Mouse (Mus musculus): ENCODE results near the gene Zfp385a. TPM values are rescaled to one million over a fixed set of nuclear protein-coding genes. Genes with fewer than 3 reads are reported as not detected.

Gene Zfp385a
- polyA plus RNA-seq, 1 experiment from 2014 or later: 9.0 TPM

DNA sequence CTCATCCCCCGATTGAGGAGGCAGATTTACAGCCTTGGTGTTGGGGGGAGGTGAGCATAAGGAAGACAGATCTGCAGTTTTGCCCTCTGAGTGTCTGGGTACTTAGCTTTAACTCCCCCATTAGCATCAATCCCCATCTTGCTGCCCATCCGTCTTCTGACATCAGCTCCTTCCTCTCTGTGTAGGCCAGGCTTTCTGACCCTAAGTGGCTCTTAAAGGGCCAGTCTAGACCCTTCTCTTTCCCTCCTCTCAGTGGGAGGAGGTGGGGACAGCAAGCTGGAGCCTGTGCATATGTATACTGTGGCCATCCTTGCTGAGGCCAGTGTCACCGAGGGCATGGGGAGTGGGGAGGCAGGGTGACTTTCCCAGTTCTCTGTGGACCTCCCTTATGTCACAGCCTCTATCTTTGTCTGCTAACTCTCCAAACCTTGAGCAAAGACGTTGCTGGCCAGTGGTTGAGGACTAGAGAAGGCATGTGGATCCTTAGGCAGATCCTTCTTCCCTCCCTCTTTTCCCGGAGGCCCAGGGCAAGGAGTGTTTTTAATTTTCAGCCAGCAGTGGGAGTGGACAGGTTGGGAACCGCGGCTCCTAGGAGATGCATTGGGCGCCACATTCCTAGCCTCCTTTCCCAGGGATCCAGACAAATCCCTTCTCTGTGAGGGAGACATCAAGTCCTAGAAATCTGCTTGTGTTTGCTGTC, 35.8 kb downstream of the Zfp385a start:
- Histone ChIP-seq H3K9ac (peak overlapping the region; percentile 57), H3K4me3 (peak overlapping the region; percentile 48), H3K27ac (peak overlapping the region; percentile 96), H3K9me3 (no peaks in the 10 kb centered on the region), H3K4me1 (peaks cover 82% of the 10 kb centered on the region), H3K4me2 (peak overlapping the region; percentile 73), H3K36me3 (no peaks in the 10 kb centered on the region), H3K27me3 (peaks cover 3% of the 10 kb centered on the region; the same call in 1 of the 2 replicates)
- 4% methylated on average over 8 of the region's 8 CpGs for WGBS
- ATAC-seq (ENCODE audit: borderline replicate concordance, extremely low read depth, low FRiP score, low TSS enrichment): no peak

GRCm38 (mm10) chr15:103302341-103303021, 37.4 kb downstream of the Zfp385a start:
- Histone ChIP-seq H3K36me3 (no peaks in the 10 kb centered on the region), H3K27me3 (no peaks in the 10 kb centered on the region), H3K9ac (no peak overlapping the region), H3K9me3 (no peaks in the 10 kb centered on the region), H3K4me1 (peaks cover 84% of the 10 kb centered on the region), H3K27ac (peak overlapping the region; percentile 57), H3K4me3 (no peak overlapping the region), H3K4me2 (no peak overlapping the region)
- no peak for ATAC-seq (ENCODE audit: borderline replicate concordance, extremely low read depth, low FRiP score, low TSS enrichment)
- 34% methylated on average over 6 of the region's 6 CpGs for WGBS

DNA sequence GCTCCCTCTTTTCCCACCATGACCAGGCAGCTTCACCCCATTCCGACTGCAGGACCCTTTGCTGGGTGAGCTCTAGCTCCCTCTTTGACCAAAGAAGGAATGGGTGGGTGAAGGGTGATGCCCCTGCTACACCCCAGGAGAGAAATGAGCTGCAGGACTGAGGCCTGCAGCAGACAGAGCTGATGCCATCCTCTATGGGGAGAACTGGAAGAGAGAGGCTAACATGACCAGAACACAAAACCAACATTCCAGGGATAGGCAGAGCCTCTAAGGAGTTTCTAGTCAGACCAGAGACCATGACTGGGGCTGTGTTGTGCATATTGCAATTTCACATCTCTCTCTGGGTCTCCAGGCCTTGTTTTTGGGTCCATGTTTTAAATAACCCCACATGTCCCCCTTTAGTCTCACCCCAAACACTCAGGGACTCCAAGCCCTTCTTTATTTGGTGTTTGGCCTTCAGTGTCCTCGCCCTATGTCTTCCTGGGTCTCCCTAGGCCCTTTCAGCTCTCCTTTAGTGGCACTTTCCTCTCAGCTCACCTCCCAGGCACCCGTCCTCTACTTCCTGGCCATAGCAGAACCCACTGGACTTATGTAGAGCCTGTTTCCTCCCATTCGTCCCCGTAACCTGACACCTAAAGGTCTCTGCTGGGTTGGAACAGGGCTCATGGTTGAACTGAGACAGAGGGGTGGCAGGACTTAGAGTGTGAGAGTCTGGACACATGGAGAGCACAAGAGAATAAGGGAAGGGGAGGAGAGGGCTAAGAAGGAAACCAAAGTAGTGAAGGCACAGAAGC, 38.1 kb downstream of the Zfp385a start:
- Histone ChIP-seq H3K9ac (no peak overlapping the region), H3K27me3 (no peaks in the 10 kb centered on the region), H3K27ac (peak overlapping the region; percentile 57), H3K4me1 (peaks cover 81% of the 10 kb centered on the region), H3K4me2 (no peak overlapping the region), H3K36me3 (0 out of 2 replicates have a peak, but pooled peaks cover 3% of the 10 kb centered on the region), H3K4me3 (no peak overlapping the region), H3K9me3 (no peaks in the 10 kb centered on the region)
- WGBS: 27% methylated on average over 5 of the region's 5 CpGs
- ATAC-seq (ENCODE audit: borderline replicate concordance, extremely low read depth, low FRiP score, low TSS enrichment): no peak

- Histone ChIP-seq H3K27me3 (no peaks in the 10 kb centered on the region), H3K4me3 (no peak overlapping the region), H3K36me3 (0 out of 2 replicates have a peak, but pooled peaks cover 7% of the 10 kb centered on the region), H3K4me1 (peaks cover 82% of the 10 kb centered on the region), H3K9me3 (no peaks in the 10 kb centered on the region), H3K4me2 (no peak overlapping the region), H3K27ac (peak overlapping the region; percentile 93), H3K9ac (no peak overlapping the region)
- ATAC-seq (ENCODE audit: borderline replicate concordance, extremely low read depth, low FRiP score, low TSS enrichment): no peak
- 42% methylated on average over 2 of the region's 2 CpGs for WGBS
Measured at GRCm38 (mm10) chr15:103301046-103301445, 38.8 kb downstream of the Zfp385a start.

GRCm38 (mm10) chr15:103300560-103300959, 39.3 kb downstream of the Zfp385a start:
- no peak for ATAC-seq (ENCODE audit: borderline replicate concordance, extremely low read depth, low FRiP score, low TSS enrichment)
- H3K4me2 ChIP-seq: peak overlapping the region; percentile 28; the same call in 1 of the 2 replicates
- 21% methylated on average over 2 of the region's 2 CpGs for WGBS
- H3K4me3 ChIP-seq: no peak overlapping the region
- H3K9ac ChIP-seq: 0 out of 2 replicates have a peak overlapping the region, but pooled peaks have one; percentile 3
- no peaks in the 10 kb centered on the region for H3K9me3 ChIP-seq
- peak overlapping the region; percentile 93 for H3K27ac ChIP-seq
- peaks cover 82% of the 10 kb centered on the region for H3K4me1 ChIP-seq
- H3K27me3 ChIP-seq: no peaks in the 10 kb centered on the region
- H3K36me3 ChIP-seq: 0 out of 2 replicates have a peak, but pooled peaks cover 7% of the 10 kb centered on the region

DNA sequence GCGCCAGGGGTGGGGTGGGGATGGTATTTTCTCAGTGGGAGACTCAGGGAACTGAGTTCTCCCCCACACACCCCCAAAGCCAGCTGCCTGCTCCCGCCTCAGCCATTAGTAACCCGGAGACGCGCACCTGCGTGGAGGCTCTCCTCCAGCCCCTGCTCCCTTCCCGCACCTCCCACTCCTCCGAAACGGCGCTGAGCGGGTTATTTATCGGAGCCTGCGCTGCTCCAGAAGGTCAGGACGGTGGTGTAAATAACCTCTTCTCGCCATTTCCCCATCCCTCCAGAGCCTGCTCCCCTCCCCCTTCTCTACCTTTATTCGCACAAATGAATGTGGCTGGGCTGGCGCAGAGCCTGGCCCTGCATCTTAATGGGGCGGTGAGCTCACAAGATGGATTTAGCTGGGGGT, 39.8 kb downstream of the Zfp385a start:
- Histone ChIP-seq H3K27me3 (no peaks in the 10 kb centered on the region), H3K36me3 (peaks cover 7% of the 10 kb centered on the region; the same call in 1 of the 2 replicates), H3K27ac (peak overlapping the region; percentile 93), H3K9me3 (no peaks in the 10 kb centered on the region), H3K4me3 (no peak overlapping the region), H3K9ac (0 out of 2 replicates have a peak overlapping the region, but pooled peaks have one; percentile 3), H3K4me2 (peak overlapping the region; percentile 28), H3K4me1 (peaks cover 86% of the 10 kb centered on the region)
- WGBS: 14% methylated on average over 18 of the region's 18 CpGs
- no peak for ATAC-seq (ENCODE audit: borderline replicate concordance, extremely low read depth, low FRiP score, low TSS enrichment)

DNA sequence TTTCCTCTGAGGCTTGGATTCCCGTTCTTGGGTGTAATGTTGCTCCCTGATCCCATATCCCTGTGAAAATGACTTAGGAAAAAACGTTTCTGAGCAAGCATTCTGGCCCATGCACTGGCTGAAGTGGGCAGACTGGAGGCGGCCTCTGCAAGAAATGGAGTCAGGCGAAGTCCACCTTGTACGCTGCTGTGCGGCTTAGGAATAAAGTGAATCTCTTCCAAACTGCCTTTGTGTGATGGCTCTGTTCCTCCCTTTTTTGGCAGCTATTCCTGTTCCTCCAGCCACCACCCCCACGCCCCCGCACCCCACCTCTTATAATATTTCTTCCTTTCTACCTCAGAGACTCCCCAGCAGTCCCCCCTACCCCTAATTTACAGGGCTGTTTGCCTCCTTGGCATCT, 40.2 kb downstream of the Zfp385a start:
- WGBS: 43% methylated on average over 8 of the region's 8 CpGs

GRCm38 (mm10) chr15:103298861-103299616, 40.9 kb downstream of the Zfp385a start:
- 47% methylated on average over 5 of the region's 5 CpGs for WGBS
- Histone ChIP-seq H3K27me3 (no peaks in the 10 kb centered on the region), H3K9me3 (no peaks in the 10 kb centered on the region), H3K36me3 (peaks cover 11% of the 10 kb centered on the region), H3K9ac (no peak overlapping the region), H3K4me2 (no peak overlapping the region), H3K27ac (peak overlapping the region; percentile 93), H3K4me3 (no peak overlapping the region), H3K4me1 (peaks cover 79% of the 10 kb centered on the region)
- peak; percentile 72 for ATAC-seq (ENCODE audit: borderline replicate concordance, extremely low read depth, low FRiP score, low TSS enrichment)

More for the DNA sequence above, 40.2 kb downstream of the Zfp385a start:
- H3K9ac ChIP-seq: no peak overlapping the region
- no peaks in the 10 kb centered on the region for H3K9me3 ChIP-seq
- H3K4me2 ChIP-seq: peak overlapping the region; percentile 28; the same call in 1 of the 2 replicates
- H3K36me3 ChIP-seq: peaks cover 9% of the 10 kb centered on the region
- no peaks in the 10 kb centered on the region for H3K27me3 ChIP-seq
- peaks cover 85% of the 10 kb centered on the region for H3K4me1 ChIP-seq
- H3K4me3 ChIP-seq: no peak overlapping the region
- H3K27ac ChIP-seq: peak overlapping the region; percentile 93
- no peak for ATAC-seq (ENCODE audit: borderline replicate concordance, extremely low read depth, low FRiP score, low TSS enrichment)

DNA sequence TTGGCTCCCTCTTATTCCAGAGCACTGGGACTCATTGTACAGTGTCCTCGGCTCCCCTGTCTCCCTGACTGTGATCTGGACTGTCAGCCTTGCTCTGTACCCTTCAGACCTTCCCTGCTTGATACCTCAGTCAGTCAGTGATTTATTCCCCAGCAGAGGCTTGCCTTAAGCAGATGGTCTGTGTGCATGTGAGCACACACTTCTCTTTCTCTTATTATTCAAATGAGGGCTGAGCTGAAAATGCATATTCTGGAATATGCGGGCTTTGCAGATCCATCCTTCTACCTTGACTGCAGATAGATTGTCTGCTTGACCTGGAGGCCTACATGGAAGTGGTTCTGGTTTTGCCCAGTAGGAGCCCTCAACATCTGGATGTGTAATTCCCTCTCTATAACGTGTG, 41.9 kb downstream of the Zfp385a start:
- 55% methylated on average over 3 of the region's 3 CpGs for WGBS
- Histone ChIP-seq H3K27me3 (no peaks in the 10 kb centered on the region), H3K9me3 (no peaks in the 10 kb centered on the region), H3K4me1 (peaks cover 69% of the 10 kb centered on the region), H3K9ac (no peak overlapping the region), H3K4me2 (no peak overlapping the region), H3K36me3 (peaks cover 21% of the 10 kb centered on the region), H3K4me3 (no peak overlapping the region), H3K27ac (peak overlapping the region; percentile 93)
- no peak for ATAC-seq (ENCODE audit: borderline replicate concordance, extremely low read depth, low FRiP score, low TSS enrichment)

GRCm38 (mm10) chr15:103297313-103297712, 42.6 kb downstream of the Zfp385a start:
- H3K4me2 ChIP-seq: no peak overlapping the region
- no peak for ATAC-seq (ENCODE audit: borderline replicate concordance, extremely low read depth, low FRiP score, low TSS enrichment)
- H3K4me3 ChIP-seq: no peak overlapping the region
- no peaks in the 10 kb centered on the region for H3K9me3 ChIP-seq
- H3K9ac ChIP-seq: no peak overlapping the region
- H3K27ac ChIP-seq: peak overlapping the region; percentile 93
- peaks cover 62% of the 10 kb centered on the region for H3K4me1 ChIP-seq
- WGBS: 62% methylated on average over 6 of the region's 6 CpGs
- peaks cover 28% of the 10 kb centered on the region for H3K36me3 ChIP-seq
- no peaks in the 10 kb centered on the region for H3K27me3 ChIP-seq

DNA sequence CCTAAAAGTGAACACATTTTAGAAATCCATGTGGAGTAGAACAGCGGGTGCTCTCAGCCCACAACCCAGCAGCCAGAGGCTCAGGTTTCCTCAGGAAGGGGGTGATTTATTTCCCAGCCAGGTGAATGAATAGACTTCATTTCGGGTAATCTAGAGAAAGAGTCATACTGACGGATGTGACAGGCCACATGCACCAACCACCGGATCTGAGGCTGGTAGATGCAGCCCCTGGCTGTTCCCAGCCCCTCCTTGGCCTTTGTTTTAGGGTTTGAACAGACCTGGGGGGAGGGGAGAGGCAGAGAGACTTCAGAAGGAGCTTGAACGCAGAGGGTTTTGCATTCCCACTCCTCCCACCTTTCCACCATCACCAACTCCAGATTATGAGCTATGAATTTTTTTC, 44.0 kb downstream of the Zfp385a start:
- Histone ChIP-seq H3K27me3 (no peaks in the 10 kb centered on the region), H3K9me3 (no peaks in the 10 kb centered on the region), H3K27ac (peak overlapping the region; percentile 93), H3K4me2 (no peak overlapping the region), H3K36me3 (peaks cover 41% of the 10 kb centered on the region), H3K4me1 (peaks cover 49% of the 10 kb centered on the region), H3K4me3 (no peak overlapping the region), H3K9ac (no peak overlapping the region)
- no peak for ATAC-seq (ENCODE audit: borderline replicate concordance, extremely low read depth, low FRiP score, low TSS enrichment)
- WGBS: 20% methylated on average over 5 of the region's 5 CpGs

Measured in lung, embryonic 15.5 days (tissue).